Mouse (Mus musculus) CD8-positive naive resting alpha-beta T cell, adult 2 months (primary cell): Measurements from ENCODE around the gene 3110009E18Rik.

Experiments used
- DNase-seq, 2 experiments: peaks; one replicate each; pipeline ENCODE4 v3.0.0; 2022; ENCODE audit warnings: low read depth in 2 of 2, low spot score in 2 of 2

Gene 3110009E18Rik

GRCm38 (mm10) chr1:120237068-120237467, 116.1 kb downstream of the 3110009E18Rik start:
- DNase-seq = no peak
